Mouse (Mus musculus): ENCODE results near the gene Pamr1. TPM values are rescaled to one million over a fixed set of nuclear protein-coding genes. Genes with fewer than 3 reads are reported as not detected.

The Pamr1 gene
- polyA plus RNA-seq, 1 experiment from 2014 or later: 1.6 TPM

DNA sequence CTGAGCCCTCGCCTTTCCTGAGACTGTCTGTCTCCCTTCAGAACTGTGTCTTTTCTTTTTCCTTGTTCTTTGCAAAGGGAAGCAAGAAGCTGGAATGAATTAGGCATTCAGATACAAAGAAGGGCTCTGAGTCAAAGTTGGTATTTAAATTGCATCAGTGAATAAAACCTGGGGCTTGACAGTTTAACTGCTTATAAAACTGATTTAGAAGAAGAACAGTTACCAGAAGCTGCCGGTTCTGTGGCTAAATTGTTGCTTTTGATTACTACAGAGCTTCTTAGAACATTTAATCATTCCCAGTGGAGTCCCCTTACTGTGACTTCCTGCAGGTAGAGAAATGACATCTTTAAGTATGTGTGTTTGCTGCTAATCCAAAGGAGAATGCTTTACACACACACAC lies 124.8 kb downstream of the Pamr1 start:
- ATAC-seq (replicated peaks; ENCODE audit: insufficient number of reproducible peaks, low FRiP score, low TSS enrichment, low read depth) (no peak), DNase-seq (ENCODE audit: low spot score) (no peak)
- Histone ChIP-seq H3K4me3 (ENCODE audit: low read depth, low read length) (no peak overlapping the region), H3K9me3 (replicated peaks; ENCODE audit: control insufficient read depth, low read length) (no peaks in the 10 kb centered on the region), H3K9ac (replicated peaks; ENCODE audit: low read length) (no peak overlapping the region), H3K27ac (replicated peaks; ENCODE audit: low read depth, low read length) (no peak overlapping the region), H3K4me2 (ENCODE audit: low read depth, low read length) (no peak overlapping the region), H3K4me1 (ENCODE audit: control insufficient read depth, insufficient read depth, low read length) (no peaks in the 10 kb centered on the region), H3K36me3 (replicated peaks; ENCODE audit: control insufficient read depth, insufficient read depth, low read depth, low read length) (no peaks in the 10 kb centered on the region), H3K27me3 (ENCODE audit: control insufficient read depth, insufficient read depth, low read length) (no peaks in the 10 kb centered on the region)
- 44% methylated on average over 2 of the region's 2 CpGs for WGBS

DNA sequence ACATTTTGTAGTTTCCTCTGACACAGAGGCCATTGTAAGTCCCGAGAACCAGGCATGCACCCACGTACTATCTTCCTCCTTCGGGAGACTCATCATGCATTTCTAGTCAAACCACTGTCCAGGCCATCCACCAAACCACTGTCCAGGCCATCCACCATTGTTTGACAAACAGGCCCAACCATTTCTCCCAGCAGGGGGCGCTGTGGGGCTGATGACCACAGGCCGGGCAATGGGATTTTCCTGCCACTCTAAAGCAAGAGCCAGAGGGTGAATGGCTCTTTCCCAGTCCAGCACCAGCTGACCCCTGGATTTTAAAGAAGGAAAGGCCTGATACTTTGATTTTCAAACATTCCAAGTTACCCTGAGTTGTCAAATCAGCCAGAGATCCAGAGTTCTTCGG lies 125.5 kb downstream of the Pamr1 start:
- no peaks in the 10 kb centered on the region for H3K4me1 ChIP-seq (ENCODE audit: control insufficient read depth, insufficient read depth, low read length)
- peak; percentile 54 for DNase-seq (ENCODE audit: low spot score)
- ATAC-seq (replicated peaks; ENCODE audit: insufficient number of reproducible peaks, low FRiP score, low TSS enrichment, low read depth): no peak
- no peaks in the 10 kb centered on the region for H3K9me3 ChIP-seq (replicated peaks; ENCODE audit: control insufficient read depth, low read length)
- no peak overlapping the region for H3K27ac ChIP-seq (replicated peaks; ENCODE audit: low read depth, low read length)
- H3K9ac ChIP-seq (replicated peaks; ENCODE audit: low read length): no peak overlapping the region
- H3K27me3 ChIP-seq (ENCODE audit: control insufficient read depth, insufficient read depth, low read length): no peaks in the 10 kb centered on the region
- WGBS: 70% methylated on average over 6 of the region's 6 CpGs
- no peak overlapping the region for H3K4me2 ChIP-seq (ENCODE audit: low read depth, low read length)
- no peaks in the 10 kb centered on the region for H3K36me3 ChIP-seq (replicated peaks; ENCODE audit: control insufficient read depth, insufficient read depth, low read depth, low read length)
- H3K4me3 ChIP-seq (ENCODE audit: low read depth, low read length): no peak overlapping the region

DNA sequence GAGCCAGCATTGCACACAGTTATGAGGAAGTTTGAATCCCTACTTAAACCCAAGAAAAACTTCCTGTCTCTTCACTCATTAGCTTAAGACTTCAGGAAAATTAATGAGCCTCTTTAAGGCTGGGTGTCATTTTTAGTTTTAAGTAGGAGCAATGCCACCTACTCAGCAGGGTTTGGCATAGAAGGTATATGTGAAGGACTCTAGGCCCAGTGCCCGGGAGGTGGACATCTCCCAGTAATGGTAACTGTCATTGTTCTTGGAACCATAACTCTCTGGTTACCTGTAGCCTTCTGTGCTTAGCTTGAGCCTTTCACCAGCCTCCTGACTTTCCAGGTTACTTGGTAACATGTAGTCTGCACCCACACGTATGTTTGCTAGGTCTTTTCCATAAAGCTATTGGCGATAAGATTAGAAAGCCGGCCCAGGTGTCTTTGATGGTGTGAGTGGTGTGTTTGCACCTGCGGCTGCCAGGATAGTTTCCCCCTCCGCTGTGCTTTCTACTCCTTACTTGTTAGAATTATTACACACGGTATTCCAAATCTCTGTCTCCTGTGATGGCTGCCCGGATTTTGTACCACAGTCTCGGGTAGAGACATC lies 127.0 kb downstream of the Pamr1 start:
- Histone ChIP-seq H3K4me3 (ENCODE audit: low read depth, low read length) (no peak overlapping the region), H3K36me3 (replicated peaks; ENCODE audit: control insufficient read depth, insufficient read depth, low read depth, low read length) (no peaks in the 10 kb centered on the region), H3K27ac (replicated peaks; ENCODE audit: low read depth, low read length) (no peak overlapping the region), H3K27me3 (ENCODE audit: control insufficient read depth, insufficient read depth, low read length) (no peaks in the 10 kb centered on the region), H3K4me1 (ENCODE audit: control insufficient read depth, insufficient read depth, low read length) (no peaks in the 10 kb centered on the region), H3K4me2 (ENCODE audit: low read depth, low read length) (no peak overlapping the region), H3K9me3 (replicated peaks; ENCODE audit: control insufficient read depth, low read length) (no peaks in the 10 kb centered on the region), H3K9ac (replicated peaks; ENCODE audit: low read length) (no peak overlapping the region)
- 89% methylated on average over 9 of the region's 9 CpGs for whole genome bisulfite sequencing
- ATAC-seq (replicated peaks; ENCODE audit: insufficient number of reproducible peaks, low FRiP score, low TSS enrichment, low read depth) (no peak; the same call in 1 of the 2 replicates), DNase-seq (ENCODE audit: low spot score) (no peak)

DNA sequence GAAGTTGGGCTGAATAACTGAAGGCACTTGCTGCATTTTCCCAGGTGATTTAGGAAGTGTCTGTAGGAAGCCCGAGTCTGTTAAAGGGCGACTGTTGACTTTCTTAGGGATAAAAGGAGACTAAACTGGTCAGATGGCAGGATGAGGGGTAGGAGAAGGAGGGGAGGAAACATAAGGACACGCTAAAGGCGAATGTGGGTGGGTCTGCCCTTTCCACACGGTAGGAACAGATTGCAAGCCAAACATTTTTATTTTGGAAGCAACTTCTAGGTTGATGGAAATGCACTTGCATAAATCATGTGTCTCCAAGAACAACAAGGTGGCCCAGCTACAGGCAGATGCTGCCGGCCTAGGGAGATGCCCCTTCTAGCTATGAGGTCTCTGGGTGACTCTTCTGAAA lies 127.6 kb downstream of the Pamr1 start:
- DNase-seq (ENCODE audit: low spot score): no peak
- no peak overlapping the region for H3K4me2 ChIP-seq (ENCODE audit: low read depth, low read length)
- no peaks in the 10 kb centered on the region for H3K36me3 ChIP-seq (replicated peaks; ENCODE audit: control insufficient read depth, insufficient read depth, low read depth, low read length)
- no peaks in the 10 kb centered on the region for H3K9me3 ChIP-seq (replicated peaks; ENCODE audit: control insufficient read depth, low read length)
- no peak for ATAC-seq (replicated peaks; ENCODE audit: insufficient number of reproducible peaks, low FRiP score, low TSS enrichment, low read depth)
- no peak overlapping the region for H3K9ac ChIP-seq (replicated peaks; ENCODE audit: low read length)
- no peaks in the 10 kb centered on the region for H3K27me3 ChIP-seq (ENCODE audit: control insufficient read depth, insufficient read depth, low read length)
- no peak overlapping the region for H3K27ac ChIP-seq (replicated peaks; ENCODE audit: low read depth, low read length)
- WGBS: 84% methylated on average over 6 of the region's 6 CpGs
- no peak overlapping the region for H3K4me3 ChIP-seq (ENCODE audit: low read depth, low read length)
- H3K4me1 ChIP-seq (ENCODE audit: control insufficient read depth, insufficient read depth, low read length): no peaks in the 10 kb centered on the region

DNA sequence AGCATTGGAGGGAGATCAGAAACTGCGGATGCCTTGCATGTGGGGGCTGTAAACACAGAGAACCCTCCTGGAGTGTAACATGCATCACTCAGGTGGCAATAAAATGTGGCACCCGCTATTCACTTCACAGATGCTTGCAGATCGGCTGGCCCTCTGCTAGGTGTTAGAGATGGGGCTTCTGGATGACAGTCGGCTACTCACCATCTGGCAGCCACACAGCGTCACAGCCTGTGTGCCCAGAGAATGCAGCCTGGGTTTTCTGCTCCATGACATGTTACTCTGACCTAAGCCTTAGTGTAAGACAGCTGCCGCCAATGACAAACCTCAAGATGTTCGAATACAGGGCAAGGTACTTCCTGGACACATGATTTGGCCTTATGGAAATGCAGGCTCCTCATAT lies 131.5 kb downstream of the Pamr1 start:
- DNase-seq (ENCODE audit: low spot score) (no peak), ATAC-seq (replicated peaks; ENCODE audit: insufficient number of reproducible peaks, low FRiP score, low TSS enrichment, low read depth) (no peak)
- 78% methylated on average over 7 of the region's 7 CpGs for WGBS
- Histone ChIP-seq H3K4me1 (ENCODE audit: control insufficient read depth, insufficient read depth, low read length) (no peaks in the 10 kb centered on the region), H3K27me3 (ENCODE audit: control insufficient read depth, insufficient read depth, low read length) (no peaks in the 10 kb centered on the region), H3K4me3 (ENCODE audit: low read depth, low read length) (no peak overlapping the region), H3K36me3 (replicated peaks; ENCODE audit: control insufficient read depth, insufficient read depth, low read depth, low read length) (no peaks in the 10 kb centered on the region), H3K27ac (replicated peaks; ENCODE audit: low read depth, low read length) (no peak overlapping the region), H3K9me3 (replicated peaks; ENCODE audit: control insufficient read depth, low read length) (no peaks in the 10 kb centered on the region), H3K9ac (replicated peaks; ENCODE audit: low read length) (no peak overlapping the region), H3K4me2 (ENCODE audit: low read depth, low read length) (no peak overlapping the region)

DNA sequence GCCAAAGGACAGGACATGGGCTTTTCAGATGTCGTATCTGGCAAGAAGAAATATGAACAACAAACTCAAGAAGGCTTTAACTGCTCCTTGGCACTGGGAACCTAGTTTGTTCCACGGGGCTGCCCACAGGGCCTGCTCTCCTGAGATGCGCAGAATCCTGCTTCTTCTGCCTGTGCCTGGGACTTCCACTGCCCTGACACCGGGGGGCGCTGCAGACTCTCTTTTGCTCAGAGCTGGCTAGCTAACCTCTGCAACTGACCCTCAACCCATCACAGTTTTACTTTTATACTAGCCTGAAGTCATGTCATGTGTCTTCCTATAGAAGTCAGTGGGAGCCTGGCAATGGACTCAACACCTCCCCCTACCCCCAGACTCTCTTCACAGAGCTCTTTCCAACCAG lies 132.4 kb downstream of the Pamr1 start:
- ATAC-seq (replicated peaks; ENCODE audit: insufficient number of reproducible peaks, low FRiP score, low TSS enrichment, low read depth) (no peak), DNase-seq (ENCODE audit: low spot score) (no peak)
- no peaks in the 10 kb centered on the region for H3K27me3 ChIP-seq (ENCODE audit: control insufficient read depth, insufficient read depth, low read length)
- 47% methylated on average over 5 of the region's 5 CpGs for WGBS
- no peaks in the 10 kb centered on the region for H3K36me3 ChIP-seq (replicated peaks; ENCODE audit: control insufficient read depth, insufficient read depth, low read depth, low read length)
- no peak overlapping the region for H3K27ac ChIP-seq (replicated peaks; ENCODE audit: low read depth, low read length)
- no peak overlapping the region for H3K9ac ChIP-seq (replicated peaks; ENCODE audit: low read length)
- H3K4me1 ChIP-seq (ENCODE audit: control insufficient read depth, insufficient read depth, low read length): no peaks in the 10 kb centered on the region
- no peaks in the 10 kb centered on the region for H3K9me3 ChIP-seq (replicated peaks; ENCODE audit: control insufficient read depth, low read length)
- no peak overlapping the region for H3K4me2 ChIP-seq (ENCODE audit: low read depth, low read length)
- no peak overlapping the region for H3K4me3 ChIP-seq (ENCODE audit: low read depth, low read length)

DNA sequence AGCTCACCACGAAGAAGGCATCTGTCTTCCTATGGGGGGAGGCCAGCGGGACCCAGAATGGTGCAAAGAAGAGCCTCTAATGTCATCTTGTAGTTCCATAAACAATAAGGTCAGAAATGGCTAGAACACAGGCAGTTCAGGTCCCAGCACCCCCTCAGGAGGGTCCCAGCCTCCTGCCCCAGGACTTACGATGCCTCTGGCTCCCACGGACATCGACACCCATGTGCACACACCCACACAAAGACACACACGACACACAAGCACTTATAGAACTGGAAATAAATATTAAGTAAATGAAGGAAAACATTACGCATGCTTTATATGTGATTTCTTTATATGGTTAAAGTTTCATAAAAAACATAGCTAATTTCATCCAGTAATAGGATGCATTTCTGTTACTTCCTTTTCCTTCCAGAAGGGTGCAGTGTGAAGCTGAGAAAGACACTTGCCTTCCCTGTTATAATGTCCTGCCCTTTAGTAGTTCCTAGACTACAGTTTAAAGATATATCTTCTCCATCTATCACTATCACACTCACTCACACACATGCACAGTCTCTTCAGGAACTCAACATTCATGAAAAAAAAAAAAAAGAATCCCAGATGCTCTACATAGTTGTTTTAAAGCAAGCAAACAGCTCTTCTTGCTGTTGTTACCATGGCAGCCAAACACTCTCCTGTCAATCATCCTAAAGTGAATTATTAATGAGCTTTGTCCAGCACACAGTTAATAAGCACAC lies 135.7 kb downstream of the Pamr1 start:
- WGBS: 86% methylated on average over 7 of the region's 7 CpGs
- Histone ChIP-seq H3K9ac (replicated peaks; ENCODE audit: low read length) (no peak overlapping the region), H3K36me3 (replicated peaks; ENCODE audit: control insufficient read depth, insufficient read depth, low read depth, low read length) (no peaks in the 10 kb centered on the region), H3K4me3 (ENCODE audit: low read depth, low read length) (no peak overlapping the region), H3K27ac (replicated peaks; ENCODE audit: low read depth, low read length) (no peak overlapping the region), H3K4me2 (ENCODE audit: low read depth, low read length) (no peak overlapping the region), H3K4me1 (ENCODE audit: control insufficient read depth, insufficient read depth, low read length) (no peaks in the 10 kb centered on the region), H3K9me3 (replicated peaks; ENCODE audit: control insufficient read depth, low read length) (no peaks in the 10 kb centered on the region), H3K27me3 (ENCODE audit: control insufficient read depth, insufficient read depth, low read length) (no peaks in the 10 kb centered on the region)
- peak; percentile 35 for DNase-seq (ENCODE audit: low spot score)
- no peak for ATAC-seq (replicated peaks; ENCODE audit: insufficient number of reproducible peaks, low FRiP score, low TSS enrichment, low read depth)

DNA sequence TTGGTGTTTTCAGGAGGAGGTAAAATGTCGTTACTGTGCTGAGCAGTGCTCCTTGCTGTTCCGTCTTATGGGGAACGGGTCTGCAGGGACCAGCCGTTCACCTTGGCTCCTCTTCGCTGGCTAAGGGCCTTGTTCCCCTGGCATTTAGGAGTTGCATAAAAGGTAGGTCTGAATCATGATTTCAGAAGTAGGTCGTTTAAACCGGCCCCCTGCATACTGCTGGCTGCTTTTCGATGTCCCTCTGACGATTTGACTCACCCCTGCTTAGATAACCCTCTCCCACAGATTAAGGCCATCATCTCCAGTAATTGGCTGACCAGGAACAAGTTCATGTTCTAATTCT lies 136.3 kb downstream of the Pamr1 start:
- DNase-seq (ENCODE audit: low spot score) (no peak), ATAC-seq (replicated peaks; ENCODE audit: insufficient number of reproducible peaks, low FRiP score, low TSS enrichment, low read depth) (no peak)
- Histone ChIP-seq H3K9me3 (replicated peaks; ENCODE audit: control insufficient read depth, low read length) (no peaks in the 10 kb centered on the region), H3K9ac (replicated peaks; ENCODE audit: low read length) (no peak overlapping the region), H3K4me2 (ENCODE audit: low read depth, low read length) (no peak overlapping the region), H3K4me3 (ENCODE audit: low read depth, low read length) (no peak overlapping the region), H3K27me3 (ENCODE audit: control insufficient read depth, insufficient read depth, low read length) (no peaks in the 10 kb centered on the region), H3K36me3 (replicated peaks; ENCODE audit: control insufficient read depth, insufficient read depth, low read depth, low read length) (no peaks in the 10 kb centered on the region), H3K4me1 (ENCODE audit: control insufficient read depth, insufficient read depth, low read length) (no peaks in the 10 kb centered on the region), H3K27ac (replicated peaks; ENCODE audit: low read depth, low read length) (no peak overlapping the region)
- WGBS: 77% methylated on average over 9 of the region's 9 CpGs
